Mouse (Mus musculus): ENCODE data around the gene Kat8. TPM values are rescaled to one million over a fixed set of nuclear protein-coding genes. Genes with fewer than 3 reads are reported as not detected.
A peak's percentile ranks its signal among the peaks of the same experiment; 100 is the strongest.

Gene Kat8
- 10 to 100 TPM; 31.7 to 34.3 TPM for total RNA-seq (2021)
- long read RNA-seq, experiment 1, transcript Kat8-201 (11 exons, 1,579 nt): major isoform, 9 of 9 reads
- long read RNA-seq, experiment 1, partial matches to known transcripts: 0 of 9 reads
- long read RNA-seq, experiment 1, other reads (novel, unspliced or antisense): 0 of 9 reads
- long read RNA-seq, experiment 2, transcript Kat8-201 (11 exons, 1,579 nt): major isoform, 13 of 16 reads
- long read RNA-seq, experiment 2, partial matches to known transcripts: 0 of 16 reads
- long read RNA-seq, experiment 2, other reads (novel, unspliced or antisense): 3 of 16 reads

GRCm38 (mm10) chr7:127912190-127912871, at the start of gene Kat8:
Gene Kat8 (plus strand): TSS chr7:127912516.
- TF ChIP-seq CTCF (conservative IDR thresholded peaks at IDR 0.05): no peak
- H3K27ac ChIP-seq: peak within 1 kb of the TSS; percentile 97
- peak; percentile 86 to 92 for DNase-seq (ENCODE audit: low spot score in 2 of 2)
- peak within 1 kb of the TSS; percentile 91 for H3K4me3 ChIP-seq

DNA sequence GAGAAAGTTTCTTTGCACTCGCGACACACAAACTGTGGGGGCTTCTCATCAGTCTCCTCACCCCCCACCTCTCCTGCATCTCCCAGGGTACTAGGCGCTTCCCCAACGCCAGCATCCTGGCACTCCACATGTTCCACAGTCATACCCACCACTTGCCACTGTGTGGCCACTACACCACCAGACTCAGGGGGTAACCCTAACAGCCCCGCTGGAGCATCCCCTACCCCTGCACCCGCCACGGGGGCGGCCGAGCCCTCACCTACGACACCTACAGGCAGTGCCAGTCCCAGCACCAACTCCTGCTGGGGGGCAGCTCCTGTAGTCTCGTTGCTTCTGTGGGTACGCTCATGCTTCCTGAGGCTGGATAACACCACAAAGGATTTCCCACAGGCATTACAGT, 45.9 kb upstream of the Kat8 start:
- no peak for TF ChIP-seq CTCF (conservative IDR thresholded peaks at IDR 0.05)

DNA sequence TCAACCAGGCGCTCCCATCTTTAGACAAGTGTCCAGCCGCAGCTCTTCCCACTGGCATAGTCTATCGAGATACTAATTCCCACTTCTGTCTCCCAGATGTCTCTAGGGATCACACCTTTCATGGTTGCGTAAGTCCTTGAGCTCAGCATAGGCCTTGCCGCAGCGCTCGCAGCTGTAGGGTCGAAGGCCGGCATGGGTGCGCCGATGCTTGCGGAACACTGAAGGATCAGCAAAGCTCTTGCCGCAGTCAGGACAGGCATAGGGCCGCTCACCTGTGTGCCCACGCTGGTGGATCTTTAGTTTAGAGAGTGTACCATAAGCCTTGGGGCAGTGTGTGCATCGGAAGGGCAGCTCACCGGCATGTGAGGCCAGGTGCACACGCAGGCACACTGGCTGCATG, 44.7 kb upstream of the Kat8 start:
- no peak for TF ChIP-seq CTCF (conservative IDR thresholded peaks at IDR 0.05)
- Histone ChIP-seq H3K27ac (no peak overlapping the region), H3K4me3 (no peak overlapping the region)
- no peak for DNase-seq (ENCODE audit: low spot score in 2 of 2)

More for the DNA sequence above, 45.9 kb upstream of the Kat8 start:
- H3K27ac ChIP-seq: no peak overlapping the region
- no peak for DNase-seq (ENCODE audit: low spot score in 2 of 2)
- no peak overlapping the region for H3K4me3 ChIP-seq

DNA sequence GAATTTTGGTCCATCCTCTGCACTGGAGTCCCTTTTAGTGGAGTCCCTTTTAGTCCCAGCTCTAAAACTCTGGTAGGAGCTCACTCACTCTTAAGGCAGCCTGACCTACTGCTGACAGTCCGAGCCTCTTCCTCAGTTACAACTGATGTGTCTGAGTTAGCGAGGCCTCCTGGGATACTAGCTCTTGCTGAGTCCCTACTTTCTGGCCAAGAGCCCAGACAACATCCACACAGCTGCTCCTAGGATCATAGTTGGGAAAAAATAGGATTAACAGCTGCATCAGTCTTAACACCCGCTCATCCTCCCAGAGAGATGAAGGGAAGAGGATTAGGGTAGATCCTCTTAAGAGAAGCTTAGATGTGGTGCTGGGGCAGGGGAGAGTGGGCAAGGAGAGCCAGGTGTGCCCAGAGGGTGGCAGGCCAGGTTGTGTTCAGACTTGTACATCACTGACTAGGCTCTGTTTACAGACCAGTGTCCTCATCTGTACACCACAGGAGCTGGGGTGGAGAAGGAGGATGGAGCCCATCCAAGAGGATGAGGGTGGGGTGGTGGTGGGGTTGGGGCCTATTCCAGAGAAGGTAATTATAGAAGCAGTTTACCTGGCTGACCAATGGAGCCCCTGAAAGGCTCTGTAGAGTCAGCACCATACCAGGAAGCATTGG, 43.0 kb upstream of the Kat8 start:
- DNase-seq (ENCODE audit: low spot score in 2 of 2): no peak
- Histone ChIP-seq H3K4me3 (no peak overlapping the region), H3K27ac (peak overlapping the region; percentile 48; the same call in 1 of the 2 replicates)
- no peak for TF ChIP-seq CTCF (conservative IDR thresholded peaks at IDR 0.05)

- DNase-seq (ENCODE audit: low spot score in 2 of 2): no peak
- TF ChIP-seq CTCF (conservative IDR thresholded peaks at IDR 0.05): peak; percentile 58
- H3K27ac ChIP-seq: no peak overlapping the region
- H3K4me3 ChIP-seq: no peak overlapping the region
These were observed 42.0 kb upstream of the Kat8 start for GRCm38 (mm10) chr7:127870136-127870821.

- TF ChIP-seq CTCF (conservative IDR thresholded peaks at IDR 0.05): no peak
- no peak for DNase-seq (ENCODE audit: low spot score in 2 of 2)
- peak overlapping the region; percentile 99 for H3K4me3 ChIP-seq
- peak overlapping the region; percentile 99 for H3K27ac ChIP-seq
These were observed 37.3 kb upstream of the Kat8 start for GRCm38 (mm10) chr7:127874812-127875626.

GRCm38 (mm10) chr7:127875627-127876001, 36.7 kb upstream of the Kat8 start:
- H3K27ac ChIP-seq: peak overlapping the region; percentile 99
- H3K4me3 ChIP-seq: peak overlapping the region; percentile 99
- no peak for TF ChIP-seq CTCF (conservative IDR thresholded peaks at IDR 0.05)
- peak; percentile 92 to 95 for DNase-seq (ENCODE audit: low spot score in 2 of 2)

- peak within 1 kb of the TSS; percentile 99 for H3K27ac ChIP-seq
- peak within 1 kb of the TSS; percentile 99 for H3K4me3 ChIP-seq
- peak; percentile 66 to 67 for DNase-seq (ENCODE audit: low spot score in 2 of 2)
- no peak for TF ChIP-seq CTCF (conservative IDR thresholded peaks at IDR 0.05)
These were observed 36.3 kb upstream of the Kat8 start, which contains the start of gene Zfp646 for GRCm38 (mm10) chr7:127876041-127876466. Gene Zfp646 (plus strand): TSS chr7:127876221.

DNA sequence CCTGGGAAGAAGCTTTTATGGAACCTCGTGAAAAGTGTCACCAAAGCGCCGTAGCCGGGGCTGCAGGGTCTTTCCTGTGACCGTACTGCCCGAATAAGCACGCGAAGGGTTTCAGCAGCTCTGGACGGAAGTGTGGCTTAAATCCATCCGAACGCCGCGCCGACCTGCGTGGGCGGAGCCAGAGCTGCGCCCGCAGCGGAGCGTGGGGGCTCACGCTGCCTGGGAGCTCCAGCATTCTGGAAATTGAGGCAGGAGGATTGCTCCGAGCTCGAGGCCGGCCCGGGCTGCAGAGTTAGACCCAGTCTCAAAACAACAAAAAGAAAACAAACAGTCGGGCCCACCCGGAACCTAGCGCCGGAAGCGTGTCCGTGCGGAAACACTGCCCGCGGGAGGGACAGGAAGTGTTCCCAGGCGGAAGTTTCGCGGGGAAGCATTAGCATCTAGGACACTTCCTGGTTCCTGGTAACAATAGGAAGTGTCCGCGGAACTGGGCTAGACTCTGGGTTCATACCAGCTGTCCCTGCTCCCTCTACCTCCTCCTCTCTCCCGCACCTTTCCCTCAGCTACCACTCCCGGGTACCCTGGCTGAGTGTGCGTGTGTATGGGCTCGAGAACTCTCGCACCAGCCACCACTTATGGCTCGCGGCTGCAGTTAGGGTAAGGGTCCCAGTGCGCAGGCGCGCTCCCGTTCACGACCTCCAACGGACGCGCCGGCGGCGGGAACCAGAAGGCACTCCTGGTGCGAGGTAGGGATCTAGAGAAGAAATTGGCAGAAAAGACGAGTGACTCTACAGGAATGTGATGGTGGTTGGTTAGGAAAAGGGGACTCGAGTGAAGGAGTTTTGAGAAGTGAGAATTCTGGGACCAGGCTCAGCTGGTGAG, 35.6 kb upstream of the Kat8 start, which contains the start of gene Zfp668:
Gene Zfp668, minus strand, starts transcription at position 362 of the 882 bp plus-strand sequence.
- TF ChIP-seq CTCF (conservative IDR thresholded peaks at IDR 0.05): no peak
- H3K27ac ChIP-seq: peak within 1 kb of the TSS; percentile 99
- H3K4me3 ChIP-seq: peak within 1 kb of the TSS; percentile 99
- DNase-seq (ENCODE audit: low spot score in 2 of 2): peak; percentile 89 to 90

- TF ChIP-seq CTCF (conservative IDR thresholded peaks at IDR 0.05): no peak
- no peak overlapping the region for H3K4me3 ChIP-seq
- DNase-seq (ENCODE audit: low spot score in 2 of 2): no peak
- no peak overlapping the region for H3K27ac ChIP-seq
These were observed 33.0 kb upstream of the Kat8 start for GRCm38 (mm10) chr7:127879301-127879700.

DNA sequence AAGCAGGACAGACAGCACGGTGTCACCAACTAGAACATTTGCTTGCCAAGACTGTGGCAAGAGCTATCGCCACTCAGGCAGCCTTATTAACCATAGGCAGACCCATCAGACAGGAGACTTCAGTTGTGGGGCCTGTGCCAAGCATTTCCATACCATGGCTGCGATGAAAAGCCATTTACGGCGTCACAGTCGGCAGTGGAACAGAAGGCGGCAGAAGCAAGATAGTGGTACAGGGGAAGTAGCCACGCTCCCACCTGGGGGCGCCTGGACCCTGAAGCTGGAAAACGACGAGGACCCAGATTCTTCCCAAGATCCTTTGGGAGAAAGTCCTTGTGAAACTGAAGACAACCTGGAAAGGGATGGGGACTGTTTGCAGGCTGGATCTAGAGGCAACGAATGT, 31.9 kb upstream of the Kat8 start:
- Histone ChIP-seq H3K27ac (no peak overlapping the region), H3K4me3 (no peak overlapping the region)
- no peak for DNase-seq (ENCODE audit: low spot score in 2 of 2)
- TF ChIP-seq CTCF (conservative IDR thresholded peaks at IDR 0.05): no peak

All from layer of hippocampus, adult 2 months (tissue).